Mouse (Mus musculus) megakaryocyte, embryonic 14.5 days (primary cell): ENCODE measurements around the gene 1700017D01Rik.

ENCODE experiments used
- FLI1 ChIP-seq: IDR thresholded peaks from 2 replicates; pipeline ENCODE4 v1.6.1; 2012; ENCODE audit warnings: low read length, inconsistent platforms, mixed read lengths
- GATA1 ChIP-seq: IDR thresholded peaks from 3 replicates; pipeline ENCODE4 v1.6.1; 2012; ENCODE audit warnings: mixed read lengths, low read length, inconsistent platforms, borderline replicate concordance

DNA sequence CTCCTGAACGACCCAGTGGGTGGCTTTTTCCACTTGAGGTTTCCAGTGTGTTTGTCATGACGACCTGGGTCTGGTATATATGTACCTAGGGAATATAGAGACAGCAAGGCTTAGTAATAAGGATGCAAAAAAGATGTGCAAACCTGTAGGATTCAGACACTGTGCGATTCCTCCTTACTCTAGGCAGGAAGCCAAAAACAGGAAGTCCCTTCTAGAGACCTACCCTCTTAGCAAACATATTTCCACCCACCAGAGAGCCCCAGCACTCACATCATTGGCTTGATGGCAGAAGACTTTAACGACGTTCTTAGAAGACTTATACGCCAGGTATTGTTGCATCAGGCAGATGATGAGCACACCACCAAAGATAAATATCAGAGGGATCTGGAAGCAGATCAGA is 82.7 kb downstream of the 1700017D01Rik start:
- TF ChIP-seq FLI1 = no peak
- TF ChIP-seq GATA1 = no peak
